Mouse (Mus musculus) intestine, embryonic 16.5 days (tissue): ENCODE results near the gene D630039A03Rik. TPM values are rescaled to one million over a fixed set of nuclear protein-coding genes. Genes with fewer than 3 reads are reported as not detected.

Experiments
- ATAC-seq: fragments of 200-750 bp; cut with Nextera tagmentation; 2 replicates; pipeline ENCODE4 v1.8.0; 2017; ENCODE audit warnings: moderate TSS enrichment, moderate library complexity
- H3K27ac ChIP-seq: fragments of 300-500 bp; sonication (generic); 2 replicates; pipeline ENCODE4 v1.5.1; 2014; ENCODE audit warnings: mild to moderate bottlenecking, low read length
- H3K27me3 ChIP-seq: fragments of 300-500 bp; sonication (generic); replicated peaks from 2 replicates; pipeline ENCODE4 v1.6.1; 2014; ENCODE audit warnings: low read length, control low read depth, mixed read lengths; ENCODE audit not compliant: control insufficient read depth, insufficient read depth
- H3K36me3 ChIP-seq: fragments of 300-500 bp; sonication (generic); 2 replicates; pipeline ENCODE4 v1.6.1; 2014; ENCODE audit warnings: low read length, control low read depth; ENCODE audit not compliant: control insufficient read depth, insufficient read depth
- H3K4me1 ChIP-seq: fragments of 300-500 bp; sonication (generic); 2 replicates; pipeline ENCODE4 v1.6.1; 2014; ENCODE audit warnings: low read length, control low read depth, mixed read lengths; ENCODE audit not compliant: control insufficient read depth, insufficient read depth
- H3K4me2 ChIP-seq: fragments of 300-500 bp; sonication (generic); 2 replicates; pipeline ENCODE4 v1.6.1; 2014; ENCODE audit warnings: low read depth, low read length, control low read depth
- H3K4me3 ChIP-seq: fragments of 300-500 bp; sonication (generic); 2 replicates; pipeline ENCODE4 v1.5.1; 2014; ENCODE audit warnings: mild to moderate bottlenecking, low read length
- H3K9ac ChIP-seq: fragments of 300-500 bp; sonication (generic); 2 replicates; pipeline ENCODE4 v1.6.1; 2014; ENCODE audit warnings: low read depth, low read length
- H3K9me3 ChIP-seq: fragments of 300-500 bp; sonication (generic); 2 replicates; pipeline ENCODE4 v1.6.1; 2016; ENCODE audit warnings: low read length, control low read depth; ENCODE audit not compliant: control insufficient read depth
- WGBS: fragments of 180-500 bp; shearing (Covaris S2); extraction: QIAGEN DNeasy Blood & Tissue Kit; methylation state at CpG from one replicate; pipeline ENCODE4 v1.1.7; 2014; 5-methylcytosine and 5-hydroxymethylcytosine counted together
- polyA plus RNA-seq: library from polyadenylated mRNA; unstranded; fragments of >200 nt; fragmentation: Nextera tagmentation; extraction: Ambion mirVana; gene quantifications from 2 replicates; pipeline ENCODE4 v1.2.1, GENCODE M21; 2015

Gene D630039A03Rik
- polyA plus RNA-seq, 1 experiment from 2014 or later, result 13.3 TPM

GRCm38 (mm10) chr4:57862269-57862986, 53.7 kb downstream of the D630039A03Rik start:
- Histone ChIP-seq H3K4me3 (no peak overlapping the region), H3K9me3 (no peaks in the 10 kb centered on the region), H3K4me2 (no peak overlapping the region), H3K9ac (no peak overlapping the region), H3K4me1 (peaks cover 11% of the 10 kb centered on the region; the same call in 1 of the 2 replicates), H3K36me3 (peaks cover 4% of the 10 kb centered on the region; the same call in 1 of the 2 replicates), H3K27ac (peak overlapping the region; percentile 20; the same call in 1 of the 2 replicates), H3K27me3 (no peaks in the 10 kb centered on the region)
- 67% methylated on average over 9 of the region's 9 CpGs for WGBS
- ATAC-seq, result no peak

- H3K36me3 ChIP-seq, result peaks cover 8% of the 10 kb centered on the region
- no peaks in the 10 kb centered on the region for H3K9me3 ChIP-seq
- H3K27me3 ChIP-seq, result no peaks in the 10 kb centered on the region
- 59% methylated on average over 8 of the region's 8 CpGs for WGBS
- H3K4me2 ChIP-seq, result no peak overlapping the region
- H3K27ac ChIP-seq, result peak overlapping the region; percentile 20; the same call in 1 of the 2 replicates
- H3K9ac ChIP-seq, result no peak overlapping the region
- ATAC-seq, result no peak; the same call in 1 of the 2 replicates
- H3K4me3 ChIP-seq, result no peak overlapping the region
- peaks cover 11% of the 10 kb centered on the region; the same call in 1 of the 2 replicates for H3K4me1 ChIP-seq
These were observed 54.2 kb downstream of the D630039A03Rik start for GRCm38 (mm10) chr4:57861856-57862255.

- H3K36me3 ChIP-seq, result peaks cover 13% of the 10 kb centered on the region
- no peak overlapping the region for H3K9ac ChIP-seq
- H3K9me3 ChIP-seq, result no peaks in the 10 kb centered on the region
- H3K4me3 ChIP-seq, result no peak overlapping the region
- H3K4me1 ChIP-seq, result peaks cover 11% of the 10 kb centered on the region; the same call in 1 of the 2 replicates
- H3K27ac ChIP-seq, result no peak overlapping the region
- no peak for ATAC-seq
- no peaks in the 10 kb centered on the region for H3K27me3 ChIP-seq
- 66% methylated on average over 6 of the region's 6 CpGs for WGBS
- no peak overlapping the region for H3K4me2 ChIP-seq
These were observed 54.9 kb downstream of the D630039A03Rik start for GRCm38 (mm10) chr4:57861166-57861565.

- WGBS, result 70% methylated on average over 6 of the region's 6 CpGs
- H3K27me3 ChIP-seq, result no peaks in the 10 kb centered on the region
- no peak for ATAC-seq
- H3K9me3 ChIP-seq, result no peaks in the 10 kb centered on the region
- no peak overlapping the region for H3K9ac ChIP-seq
- H3K27ac ChIP-seq, result no peak overlapping the region
- no peak overlapping the region for H3K4me3 ChIP-seq
- H3K4me2 ChIP-seq, result no peak overlapping the region
- 0 out of 2 replicates have a peak, but pooled peaks cover 11% of the 10 kb centered on the region for H3K4me1 ChIP-seq
- peaks cover 21% of the 10 kb centered on the region for H3K36me3 ChIP-seq
These were observed 55.9 kb downstream of the D630039A03Rik start for GRCm38 (mm10) chr4:57860204-57860611.

Other genes with a start within 250 kb of the D630039A03Rik start
- gene Akap2, start 198.6 kb downstream of the D630039A03Rik start, polyA plus RNA-seq, result 18.6 and 20.3 TPM in 2 replicates
- gene Txn1, start 40.1 kb upstream of the D630039A03Rik start, polyA plus RNA-seq, result 666 and 671 TPM in 2 replicates
- gene Txndc8, start 92.8 kb upstream of the D630039A03Rik start, polyA plus RNA-seq, result not detected in 2 replicates